Mouse (Mus musculus): ENCODE results near the gene Pigk.
"Not testable (repeated sequence)": the region's sequence is repeated elsewhere in the genome, so short reads cannot be mapped to it uniquely, and the experiment has no call there.

The Pigk gene

GRCm38 (mm10) chr3:152713991-152714902 is at the start of gene Pigk:
Gene Pigk (plus strand): TSS chr3:152714100.
- in situ Hi-C loops (cut with MseI, MboI) = no loop called here

DNA sequence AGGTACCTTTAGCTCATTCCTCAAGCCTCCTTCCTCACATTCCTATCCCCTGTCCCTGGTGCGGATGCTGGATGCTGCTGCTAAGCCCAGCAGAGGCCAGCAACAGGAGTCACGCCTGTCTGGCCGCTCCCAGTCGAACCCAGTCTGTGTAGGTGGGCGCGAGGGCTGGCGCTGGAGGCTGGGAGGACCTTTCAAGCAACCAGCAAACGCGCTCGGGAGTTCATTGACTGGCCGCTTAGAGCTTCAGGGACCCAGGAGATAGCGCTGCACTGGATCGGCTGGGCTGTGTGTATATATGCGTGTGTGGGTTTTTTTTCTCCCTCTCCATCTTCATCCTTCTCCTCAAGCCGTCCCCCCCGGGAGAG is 46.9 kb upstream of the Pigk start:
- in situ Hi-C loops (cut with MseI, MboI) = no loop called here

DNA sequence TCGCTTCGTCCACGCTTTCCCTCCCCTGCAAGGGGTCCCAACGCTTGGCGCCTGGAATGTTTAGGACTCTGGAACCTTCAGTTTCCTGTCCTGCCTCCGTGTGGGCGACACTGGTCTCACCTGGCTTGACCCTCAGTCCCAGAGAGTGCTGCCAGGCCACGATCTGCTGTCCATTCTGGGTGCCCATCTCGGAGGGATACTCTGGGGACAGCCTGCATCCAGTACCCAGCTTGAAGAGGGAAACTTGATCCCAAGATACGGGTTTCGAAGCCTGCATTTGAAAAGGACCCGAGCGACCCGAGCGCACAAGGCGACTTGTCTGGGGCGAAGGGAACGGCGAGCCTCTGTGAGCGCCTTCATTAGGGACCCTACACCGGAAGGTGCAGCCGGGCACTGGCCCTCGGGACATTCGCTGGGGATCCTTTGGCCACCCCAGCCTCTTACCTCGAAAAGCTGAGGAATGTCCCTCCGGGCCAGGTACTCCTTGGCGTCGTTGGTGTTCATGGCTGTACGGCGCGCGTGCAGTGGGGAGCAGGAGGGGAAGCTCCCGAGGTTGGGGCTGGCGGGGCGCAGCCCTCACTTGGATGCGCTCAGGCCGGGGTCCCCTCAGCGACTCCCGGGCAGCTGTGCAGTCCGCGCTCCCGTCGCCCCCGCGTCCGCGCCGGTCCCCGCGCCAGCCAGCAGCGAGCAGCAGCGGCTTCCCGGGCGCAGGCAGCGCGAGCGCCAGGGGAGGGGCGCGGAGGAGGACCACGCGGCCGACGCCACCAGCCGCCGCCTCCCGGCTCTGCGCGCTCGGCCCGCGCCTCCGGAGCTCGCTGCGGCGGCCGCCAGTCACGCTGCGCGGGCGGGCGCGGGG is 46.3 kb upstream of the Pigk start:
- in situ Hi-C loops (cut with MseI, MboI) = no loop called here

GRCm38 (mm10) chr3:152668239-152668638 is 45.7 kb upstream of the Pigk start, which contains the start of gene Ak5:
Gene Ak5 (minus strand): TSS chr3:152668360.
- in situ Hi-C loops (cut with MseI, MboI) = no loop called here

- in situ Hi-C loops (cut with MseI, MboI) = no loop called here
Measured at GRCm38 (mm10) chr3:152668793-152669192, 45.1 kb upstream of the Pigk start.

GRCm38 (mm10) chr3:152669783-152670182 is 44.1 kb upstream of the Pigk start:
- in situ Hi-C loops (cut with MseI, MboI) = no loop called here

DNA sequence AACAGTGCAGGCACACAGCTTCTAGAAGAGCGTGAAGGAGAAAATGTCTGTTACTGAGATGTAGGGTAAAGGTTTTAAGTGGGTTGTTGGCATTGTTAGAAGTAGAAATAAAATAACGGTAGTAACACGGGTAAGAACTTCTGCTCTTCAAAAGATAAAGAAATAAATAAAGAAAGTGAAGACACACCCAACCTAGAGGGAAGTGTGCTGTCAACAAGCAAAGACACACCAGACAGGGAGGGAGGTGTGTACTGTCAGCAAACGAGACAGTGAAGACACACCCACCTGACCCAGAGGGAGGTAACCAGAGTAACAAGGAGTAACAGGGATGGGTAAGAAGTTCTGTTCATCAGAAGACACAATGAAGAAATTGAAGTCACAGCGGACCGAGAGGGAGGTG is 39.2 kb upstream of the Pigk start:
- in situ Hi-C loops (cut with MseI, MboI) = no loop called here

DNA sequence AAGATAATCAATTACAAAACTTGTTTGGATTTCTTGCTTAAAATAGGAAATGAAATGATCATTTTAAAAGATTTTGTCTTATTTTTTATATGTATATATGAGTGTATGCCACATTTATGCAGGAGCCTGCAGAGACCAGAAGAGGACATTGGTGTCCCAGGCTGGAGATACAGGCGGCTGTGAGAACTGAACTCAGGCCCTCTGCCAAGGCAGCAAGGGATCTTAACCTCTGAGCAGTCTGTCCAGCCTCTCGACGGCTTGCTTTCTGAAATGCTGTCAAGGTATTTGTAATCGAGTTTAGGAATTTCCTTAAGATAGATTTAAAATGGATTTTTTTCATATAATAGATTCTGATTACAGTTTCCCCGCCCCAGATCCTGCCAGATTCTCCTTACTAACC is 25.4 kb upstream of the Pigk start:
- in situ Hi-C loops (cut with MseI, MboI) = no loop called here

DNA sequence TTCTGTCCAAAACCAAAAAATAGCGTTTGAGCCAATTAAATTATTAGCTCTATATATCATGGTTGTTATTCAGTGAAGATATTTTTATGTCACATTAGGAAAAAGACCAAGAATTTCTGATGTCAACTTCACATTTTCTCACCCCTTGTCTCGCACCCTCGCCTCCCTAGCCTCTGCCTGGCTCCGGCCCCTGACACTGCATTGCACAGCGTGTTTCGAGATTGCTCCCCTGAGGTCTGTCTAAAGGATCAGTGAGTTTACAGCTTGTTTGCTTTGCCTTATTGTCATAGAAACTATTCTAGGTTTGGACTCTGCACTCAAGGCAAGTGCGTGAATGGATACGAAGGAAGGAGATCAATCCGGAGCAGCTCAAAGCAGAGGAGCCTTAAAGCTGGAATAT is 24.8 kb upstream of the Pigk start:
- in situ Hi-C loops (cut with MseI, MboI) = no loop called here

DNA sequence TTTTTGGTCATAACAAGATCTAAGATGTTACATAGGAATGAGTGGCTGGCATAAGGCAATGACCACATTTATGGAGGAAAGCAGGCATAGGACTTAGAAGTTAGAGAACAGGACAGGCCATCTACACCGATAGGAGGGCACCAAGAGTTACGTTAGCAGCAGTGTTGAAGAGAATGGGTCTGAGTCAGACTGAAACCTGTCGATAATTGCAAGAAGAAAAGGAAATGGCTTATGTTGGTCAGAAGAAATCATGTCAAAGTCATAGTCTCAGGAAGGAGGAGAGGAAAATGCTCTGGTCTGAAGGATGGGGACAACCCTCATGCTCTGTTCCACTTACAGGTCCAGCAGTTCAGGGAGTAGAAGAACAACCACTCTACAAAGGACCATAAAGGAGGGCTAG is 18.9 kb upstream of the Pigk start:
- in situ Hi-C loops (cut with MseI, MboI) = no loop called here

DNA sequence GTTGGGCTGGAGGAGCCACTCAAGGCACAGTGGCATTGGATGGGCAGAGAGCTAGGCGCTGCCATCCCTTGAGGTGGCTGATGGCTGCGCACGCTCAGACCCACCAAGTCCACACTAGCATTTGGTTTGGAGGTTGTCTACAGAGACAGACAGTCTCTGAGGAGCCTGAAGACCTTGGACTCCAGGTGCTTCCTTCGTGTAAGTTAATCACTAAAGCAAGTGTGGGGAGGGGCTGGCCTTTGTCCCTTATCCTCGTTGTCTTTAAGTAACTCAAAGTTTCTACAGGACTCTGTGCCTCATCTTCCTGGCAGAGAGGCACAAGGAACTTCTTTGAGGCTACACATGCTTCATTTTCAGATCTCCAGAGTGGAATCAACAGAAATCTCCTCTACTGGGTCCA is 15.9 kb upstream of the Pigk start:
- in situ Hi-C loops (cut with MseI, MboI) = no loop called here

GRCm38 (mm10) chr3:152699261-152699660 is 14.6 kb upstream of the Pigk start:
- in situ Hi-C loops (cut with MseI, MboI) = no loop called here

- in situ Hi-C loops (cut with MseI, MboI) = not testable (repeated sequence)
Measured at GRCm38 (mm10) chr3:152701536-152701935, 12.4 kb upstream of the Pigk start.

DNA sequence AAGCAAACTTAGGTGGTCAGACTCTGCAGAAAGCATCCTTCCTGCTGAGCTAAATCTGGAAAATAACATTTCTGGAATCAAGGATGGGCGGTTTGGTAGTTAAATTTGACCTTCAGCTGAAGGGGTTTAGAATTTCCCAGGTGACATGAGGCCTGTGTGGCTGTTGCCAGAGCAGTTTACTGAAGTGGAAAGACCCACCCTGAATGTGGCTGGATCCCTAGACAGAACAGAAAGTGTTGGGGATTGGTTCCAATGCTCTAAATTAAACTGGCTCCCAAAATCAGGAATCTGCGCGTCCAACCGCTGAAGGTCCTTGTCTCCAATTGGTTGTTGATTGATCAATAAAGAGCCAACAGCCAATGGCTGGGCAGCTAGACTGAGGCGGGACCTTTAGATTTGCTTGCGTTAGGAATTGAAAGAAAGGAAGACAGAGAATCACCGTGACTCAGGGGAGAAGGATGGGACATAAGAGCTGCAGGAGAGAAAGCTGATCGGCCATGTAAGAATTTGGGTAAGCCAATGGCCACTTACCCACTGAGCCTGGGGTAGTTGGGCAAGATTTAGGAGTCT is 11.5 kb upstream of the Pigk start:
- in situ Hi-C loops (cut with MseI, MboI) = no loop called here

DNA sequence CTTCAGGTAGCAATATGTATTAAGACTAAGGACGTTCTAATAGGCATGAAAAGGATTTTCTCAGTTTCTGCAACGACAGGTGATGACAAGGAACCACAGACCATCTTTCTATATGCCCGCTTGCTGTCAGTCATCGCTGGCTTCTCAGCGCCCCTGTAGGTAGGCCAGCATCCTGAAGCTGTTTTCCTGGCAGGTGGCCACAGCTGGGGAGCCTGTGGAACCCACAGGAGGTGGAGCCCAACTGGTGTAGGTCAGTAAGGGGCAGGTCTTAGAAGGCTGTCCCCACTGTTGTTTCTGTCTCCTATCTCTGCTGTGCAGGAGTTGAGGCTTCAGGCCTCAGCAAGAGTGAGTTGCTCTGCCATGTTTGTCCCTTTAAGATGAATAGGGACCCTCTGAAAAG is 8.1 kb upstream of the Pigk start:
- in situ Hi-C loops (cut with MseI, MboI) = no loop called here

- in situ Hi-C loops (cut with MseI, MboI) = no loop called here
Measured at GRCm38 (mm10) chr3:152706901-152707300, 7.0 kb upstream of the Pigk start.

- in situ Hi-C loops (cut with MseI, MboI) = no loop called here
Measured at GRCm38 (mm10) chr3:152707321-152707823, 6.5 kb upstream of the Pigk start.

DNA sequence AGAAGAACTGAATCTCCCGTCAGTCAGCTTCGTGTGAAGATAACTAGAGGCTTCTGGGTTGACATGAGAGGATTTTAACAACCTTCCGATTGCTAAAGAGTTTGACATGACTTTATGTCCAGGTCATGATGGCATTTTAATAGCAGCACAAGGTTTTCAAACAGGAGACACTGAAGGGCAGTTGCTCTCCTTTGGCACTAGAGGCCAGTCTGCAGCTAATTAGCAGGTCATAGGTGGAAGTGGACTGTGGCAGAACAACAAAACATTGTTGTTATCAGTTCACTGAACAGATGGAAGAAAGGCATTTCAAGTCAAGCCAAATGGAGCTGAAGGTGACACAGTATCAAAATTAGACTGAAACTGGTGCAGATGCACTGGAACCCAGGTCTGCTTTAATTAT is 4.0 kb upstream of the Pigk start:
- in situ Hi-C loops (cut with MseI, MboI) = no loop called here

- in situ Hi-C loops (cut with MseI, MboI) = no loop called here
Measured at GRCm38 (mm10) chr3:152712957-152713356, 943 bp upstream of the Pigk start.

- in situ Hi-C loops (cut with MseI, MboI) = no loop called here
Measured at GRCm38 (mm10) chr3:152721301-152721700, 7.4 kb downstream of the Pigk start.

DNA sequence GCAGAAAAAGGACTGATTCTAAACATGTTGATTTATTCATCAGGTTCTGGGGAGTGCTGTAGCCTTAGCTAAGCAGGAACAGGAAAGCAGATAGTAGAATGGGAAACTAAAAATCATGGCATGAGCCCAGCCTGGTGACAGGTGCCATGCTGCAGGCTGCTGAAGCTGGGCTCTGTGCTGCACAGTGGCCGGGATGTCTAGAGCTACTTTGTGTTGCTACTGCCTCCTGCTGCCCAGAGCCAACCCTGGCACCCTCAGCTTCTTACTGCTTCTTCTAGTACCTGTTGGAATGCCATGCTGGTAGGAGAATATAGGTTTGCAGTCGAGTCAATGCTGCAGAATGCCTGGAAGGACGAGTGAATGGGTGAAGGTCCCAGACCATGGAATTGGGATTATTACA is 8.9 kb downstream of the Pigk start:
- in situ Hi-C loops (cut with MseI, MboI) = no loop called here

DNA sequence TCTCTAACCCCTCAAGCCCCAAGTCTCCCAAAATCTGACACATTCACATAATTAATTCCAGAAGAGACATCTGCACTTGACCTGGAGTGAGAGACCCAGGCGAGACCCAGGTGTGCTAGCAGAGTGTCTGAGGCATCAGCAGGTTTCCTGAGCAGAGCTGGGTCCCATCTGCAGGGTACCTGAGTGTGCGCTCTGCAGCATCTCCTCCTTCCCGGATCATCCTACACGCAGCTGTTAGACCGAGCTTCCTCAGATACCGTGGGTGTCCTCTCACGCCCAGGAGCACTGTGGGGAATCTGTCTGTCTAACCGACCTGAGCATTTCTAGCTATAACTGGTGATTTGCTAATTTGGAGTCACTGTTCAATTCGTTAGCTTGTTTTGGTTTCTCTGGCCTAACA is 10.5 kb downstream of the Pigk start:
- in situ Hi-C loops (cut with MseI, MboI) = no loop called here
